Mouse (Mus musculus) olfactory bulb, adult 2 months (tissue): ENCODE data around the gene Ston2. TPM values are rescaled to one million over a fixed set of nuclear protein-coding genes. Genes with fewer than 3 reads are reported as not detected.
A peak's percentile ranks its signal among the peaks of the same experiment; 100 is the strongest.

Experiments
- H3K27ac ChIP-seq: fragments of 200-500 bp; 2 replicates; pipeline ENCODE4 v1.5.1; 2012; ENCODE audit warnings: low read depth, low read length; ENCODE audit not compliant: insufficient read depth
- H3K4me1 ChIP-seq: fragments of 200-500 bp; 2 replicates; pipeline ENCODE4 v1.6.1; 2012; ENCODE audit warnings: low read length; ENCODE audit not compliant: control insufficient read depth, insufficient read depth
- H3K4me3 ChIP-seq: fragments of 200-500 bp; 2 replicates; pipeline ENCODE4 v1.5.1; 2012; ENCODE audit warnings: mild to moderate bottlenecking, low read depth, low read length, moderate library complexity; ENCODE audit not compliant: insufficient read depth
- CTCF ChIP-seq: fragments of 200-500 bp; IDR thresholded peaks from 2 replicates; pipeline ENCODE4 v1.5.1; 2012; ENCODE audit warnings: low read depth, mild to moderate bottlenecking, low read length, moderate library complexity; ENCODE audit not compliant: insufficient read depth
- POLR2A ChIP-seq: fragments of 200-500 bp; IDR thresholded peaks from 2 replicates; pipeline ENCODE4 v1.6.1; 2012; ENCODE audit warnings: mild to moderate bottlenecking, low read depth, low read length, moderate library complexity; ENCODE audit not compliant: insufficient read depth
- WGBS: fragments of 180-500 bp; shearing (Covaris S2); methylation state at CpG from one replicate; pipeline ENCODE4 v1.1.7; 2018; 5-methylcytosine and 5-hydroxymethylcytosine counted together
- polyA plus RNA-seq: library from polyadenylated mRNA; stranded (reverse); fragments of >200 nt; gene quantifications from 2 replicates; pipeline ENCODE4 v1.2.4, GENCODE M21; 2012; ENCODE audit warnings: low replicate concordance; ENCODE audit not compliant: missing spikeins, insufficient read depth, insufficient read length

Ston2 gene
- polyA plus RNA-seq, 1 experiment: not detected

DNA sequence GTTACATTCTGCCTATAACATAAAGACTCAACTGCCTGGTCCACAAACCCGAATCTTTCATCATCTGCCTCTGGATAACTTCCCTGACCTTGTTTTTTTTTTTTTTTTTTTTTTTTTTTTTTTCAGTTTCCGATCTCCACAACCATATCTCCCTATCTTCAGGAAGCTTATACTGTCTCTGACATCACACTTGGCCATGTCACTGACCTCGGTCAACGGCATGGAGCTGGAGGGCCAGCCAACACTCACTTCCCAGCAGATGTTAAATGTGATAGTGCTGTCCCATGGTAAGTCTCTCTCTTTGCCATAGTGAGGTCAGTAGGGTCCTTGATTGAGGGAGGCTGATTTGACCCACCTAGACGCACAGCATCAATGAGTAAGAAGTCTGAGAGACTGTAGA lies 11.8 kb downstream of the Ston2 start:
- peaks cover 11% of the 10 kb centered on the region for H3K4me1 ChIP-seq
- no peak for TF ChIP-seq POLR2A
- no peak for TF ChIP-seq CTCF
- H3K4me3 ChIP-seq: no peak overlapping the region
- no peak overlapping the region for H3K27ac ChIP-seq
- WGBS: 85% methylated on average over 5 of the region's 5 CpGs

DNA sequence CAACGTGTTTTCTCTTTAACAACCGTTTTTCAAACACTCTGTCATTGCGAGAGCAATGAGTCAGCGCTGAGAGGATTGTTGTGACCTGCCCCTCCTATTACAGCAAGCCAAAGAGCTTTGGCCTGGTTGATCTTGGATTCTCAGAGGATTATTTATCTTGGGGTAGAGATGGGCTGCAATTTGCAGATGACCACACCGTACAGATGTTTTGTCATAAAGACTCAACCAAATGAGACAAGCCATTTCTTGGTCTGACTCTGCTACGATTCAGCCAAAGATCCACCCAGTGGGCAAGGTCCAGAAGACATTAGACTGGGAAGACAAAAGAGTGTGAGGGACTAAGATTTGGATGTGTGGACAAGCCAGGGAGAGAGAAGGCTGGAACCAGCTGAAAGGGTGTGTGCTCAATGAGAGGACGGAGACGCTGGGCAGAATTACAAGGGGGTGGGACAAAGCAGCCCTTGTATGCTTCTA lies 13.3 kb downstream of the Ston2 start:
- 29% methylated on average over 8 of the region's 8 CpGs for WGBS
- TF ChIP-seq POLR2A: no peak
- no peak for TF ChIP-seq CTCF
- peak overlapping the region; percentile 11 for H3K27ac ChIP-seq
- peaks cover 11% of the 10 kb centered on the region for H3K4me1 ChIP-seq
- no peak overlapping the region for H3K4me3 ChIP-seq

DNA sequence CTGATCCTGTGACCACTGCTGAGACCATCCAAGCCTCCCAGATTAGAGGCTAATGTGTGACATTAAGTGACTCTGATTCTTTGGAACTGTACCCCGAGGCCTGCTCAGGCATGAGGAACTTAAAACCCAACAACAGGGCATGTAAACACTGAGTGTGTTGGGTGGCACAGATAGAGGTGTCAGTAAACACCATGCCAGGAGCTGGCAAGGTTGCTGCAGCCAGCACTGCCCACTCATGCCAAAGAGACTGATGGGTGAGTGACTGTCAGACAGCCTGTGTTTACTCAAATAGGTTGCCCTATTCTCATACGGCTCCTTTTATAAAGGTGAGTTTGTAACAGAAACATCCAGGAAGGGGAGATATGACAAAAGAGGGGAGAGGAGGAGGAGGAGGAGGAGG lies 19.3 kb downstream of the Ston2 start:
- TF ChIP-seq POLR2A: no peak
- TF ChIP-seq CTCF: no peak
- WGBS: 56% methylated on average over 2 of the region's 2 CpGs

DNA sequence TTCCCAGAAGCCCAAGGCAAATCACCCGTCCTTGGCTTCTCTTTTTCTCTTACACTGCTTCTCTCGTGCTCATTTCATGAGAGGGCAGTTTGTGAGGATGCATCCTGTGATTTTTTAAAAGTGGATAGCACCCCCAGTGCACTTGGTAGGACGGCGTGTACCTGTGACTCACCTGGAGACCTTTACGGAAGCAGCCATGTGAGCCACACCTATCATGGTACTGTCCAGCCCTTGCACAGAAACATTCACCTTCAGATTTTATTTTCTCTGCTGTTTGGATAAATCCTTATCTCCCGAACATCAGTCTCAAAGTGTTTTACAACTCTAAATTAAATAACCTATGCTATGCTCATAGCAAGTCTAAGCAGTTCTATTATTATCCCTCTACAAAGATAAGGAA lies 20.0 kb downstream of the Ston2 start:
- H3K4me3 ChIP-seq: no peak overlapping the region
- WGBS: 92% methylated on average over 6 of the region's 6 CpGs
- peaks cover 27% of the 10 kb centered on the region for H3K4me1 ChIP-seq
- TF ChIP-seq POLR2A (no peak), CTCF (no peak)
- no peak overlapping the region for H3K27ac ChIP-seq

More for the DNA sequence above, 19.3 kb downstream of the Ston2 start:
- Histone ChIP-seq H3K4me3 (no peak overlapping the region), H3K4me1 (peaks cover 24% of the 10 kb centered on the region), H3K27ac (no peak overlapping the region)

DNA sequence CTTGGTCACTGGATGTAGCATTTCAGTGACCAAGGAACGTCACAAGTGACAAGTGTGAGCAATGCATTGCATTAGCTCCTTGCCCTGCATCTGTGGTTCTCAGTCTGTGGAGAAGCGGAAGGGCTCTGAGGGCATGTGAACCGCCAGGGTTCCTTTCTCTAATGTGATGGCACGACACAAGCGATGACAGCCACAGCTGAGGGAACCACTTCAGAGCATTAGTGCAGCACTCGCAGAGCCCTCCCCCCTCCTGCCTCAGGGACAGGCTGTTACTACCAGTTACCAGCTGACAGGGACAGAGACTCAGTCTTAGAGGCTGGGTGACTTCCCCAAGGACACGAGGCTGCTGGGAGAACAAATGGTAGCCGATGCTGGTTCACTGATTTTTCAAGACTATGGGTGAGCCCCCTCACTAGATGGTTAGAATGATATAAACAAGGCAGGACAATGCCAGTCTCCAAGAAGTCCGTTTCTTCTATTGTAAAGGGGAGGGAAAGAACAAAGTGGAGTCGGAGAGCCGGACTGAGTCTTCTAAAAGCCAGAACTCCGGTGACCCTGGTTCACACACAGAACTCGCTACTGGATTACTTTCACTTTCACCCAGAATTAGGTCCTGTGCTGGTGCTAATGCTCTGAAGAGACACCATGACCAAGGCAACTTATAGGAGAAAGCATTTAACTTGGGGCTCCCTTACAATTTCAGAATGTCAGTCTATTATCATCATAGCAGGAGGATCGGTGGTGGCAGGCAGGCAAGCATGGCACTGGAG lies 21.7 kb downstream of the Ston2 start:
- no peak for TF ChIP-seq POLR2A
- no peak for TF ChIP-seq CTCF
- Histone ChIP-seq H3K4me3 (peak overlapping the region; percentile 20; the same call in 1 of the 2 replicates), H3K27ac (0 out of 2 replicates have a peak overlapping the region, but pooled peaks have one; percentile 33), H3K4me1 (peaks cover 27% of the 10 kb centered on the region)
- 37% methylated on average over 14 of the region's 14 CpGs for WGBS

DNA sequence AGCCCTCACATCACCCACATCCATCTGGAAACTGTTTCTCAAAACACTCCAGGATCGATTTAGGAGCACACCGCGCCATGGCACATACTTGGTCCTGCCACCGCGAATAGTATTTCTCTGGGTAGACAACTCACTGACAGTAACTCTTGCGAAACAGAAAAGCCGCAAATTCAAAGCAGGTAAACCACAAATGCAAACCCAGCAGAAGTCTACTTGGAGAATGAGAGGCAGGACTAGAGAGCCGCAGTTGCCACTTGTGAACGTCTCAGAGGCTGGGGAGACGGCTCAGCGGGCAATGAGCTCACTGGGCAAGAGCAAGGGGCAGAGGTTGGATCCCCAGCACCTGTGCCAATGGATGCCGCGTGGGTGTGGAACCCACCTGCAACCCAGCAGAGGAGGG lies 22.7 kb downstream of the Ston2 start:
- no peak overlapping the region for H3K27ac ChIP-seq
- WGBS: 85% methylated on average over 13 of the region's 13 CpGs

DNA sequence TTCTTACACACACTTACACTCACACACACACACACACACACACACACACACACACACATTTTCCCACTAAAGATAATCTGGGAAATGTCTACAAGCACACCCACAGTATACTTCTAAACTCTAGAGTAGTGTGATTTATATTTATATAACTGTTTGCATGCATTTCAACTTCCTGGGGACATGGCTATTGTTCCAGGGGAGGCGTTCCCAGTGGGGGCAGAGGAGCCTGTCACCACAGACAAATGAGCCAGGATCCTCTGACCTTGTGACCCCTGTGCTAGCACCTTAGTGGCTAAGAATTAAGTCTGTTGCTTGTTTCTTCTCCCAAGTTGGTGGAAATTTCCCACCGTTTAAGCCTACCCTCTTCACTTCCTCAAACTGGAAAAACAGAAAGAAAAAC lies 23.1 kb downstream of the Ston2 start:
- Histone ChIP-seq H3K4me1 (peaks cover 27% of the 10 kb centered on the region), H3K27ac (no peak overlapping the region), H3K4me3 (no peak overlapping the region)
- 45% methylated on average over 2 of the region's 2 CpGs for WGBS
- no peak for TF ChIP-seq POLR2A
- TF ChIP-seq CTCF: no peak

More for the DNA sequence above, 22.7 kb downstream of the Ston2 start:
- Histone ChIP-seq H3K4me3 (no peak overlapping the region), H3K4me1 (peaks cover 27% of the 10 kb centered on the region)
- TF ChIP-seq POLR2A: no peak
- TF ChIP-seq CTCF: no peak

DNA sequence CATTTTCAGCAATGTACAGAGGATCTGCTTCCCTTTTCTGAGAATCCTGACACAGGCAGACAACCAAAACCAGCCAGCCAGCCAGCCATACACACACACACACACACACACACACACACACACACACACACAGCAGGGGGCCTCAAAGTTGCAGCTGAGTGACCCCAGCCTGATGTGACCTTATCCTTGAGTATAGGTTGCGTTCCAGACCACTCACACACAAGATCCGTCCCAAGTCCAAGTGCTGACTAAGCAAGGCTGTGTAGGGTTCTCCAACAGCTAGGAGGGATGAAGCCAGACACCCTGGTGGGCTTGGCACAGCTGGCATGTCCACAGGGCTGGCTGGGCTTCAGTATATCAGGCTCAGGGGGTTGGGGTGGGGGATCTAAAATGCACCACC lies 23.7 kb downstream of the Ston2 start:
- peaks cover 27% of the 10 kb centered on the region for H3K4me1 ChIP-seq
- no peak overlapping the region for H3K4me3 ChIP-seq
- WGBS: 61% methylated on average over 2 of the region's 2 CpGs
- TF ChIP-seq CTCF (no peak), POLR2A (no peak)
- H3K27ac ChIP-seq: no peak overlapping the region

DNA sequence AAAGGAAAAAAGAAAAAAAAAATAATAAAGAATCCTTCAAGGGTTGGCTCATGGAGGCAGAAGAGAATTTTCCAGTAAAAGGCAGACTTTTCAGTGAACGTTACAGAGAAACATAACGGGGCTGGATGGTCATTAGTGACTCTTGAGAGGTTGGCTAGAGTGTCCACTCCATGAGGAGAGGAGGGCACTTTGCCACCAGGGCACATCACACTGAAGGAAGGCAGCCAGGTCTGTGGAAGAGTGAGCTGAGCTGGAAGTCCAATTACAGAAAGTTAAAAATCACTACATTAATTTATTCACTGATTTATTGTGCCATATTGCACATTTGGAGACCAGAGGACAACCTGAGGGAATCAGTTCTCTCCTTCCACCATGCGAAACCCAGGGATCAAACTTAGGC lies 28.4 kb downstream of the Ston2 start:
- 74% methylated on average over 3 of the region's 3 CpGs for WGBS
- TF ChIP-seq CTCF (no peak), POLR2A (no peak)
- H3K4me3 ChIP-seq: no peak overlapping the region
- peaks cover 12% of the 10 kb centered on the region for H3K4me1 ChIP-seq
- no peak overlapping the region for H3K27ac ChIP-seq
